Mouse (Mus musculus) olfactory bulb, adult 2 months (tissue): ENCODE measurements around the gene Brf1. TPM values are rescaled to one million over a fixed set of nuclear protein-coding genes. Genes with fewer than 3 reads are reported as not detected.

ENCODE experiments used
- H3K27ac ChIP-seq: fragments of 200-500 bp; 2 replicates; pipeline ENCODE4 v1.5.1; 2012; ENCODE audit warnings: low read depth, low read length; ENCODE audit not compliant: insufficient read depth
- H3K4me1 ChIP-seq: fragments of 200-500 bp; 2 replicates; pipeline ENCODE4 v1.6.1; 2012; ENCODE audit warnings: low read length; ENCODE audit not compliant: control insufficient read depth, insufficient read depth
- H3K4me3 ChIP-seq: fragments of 200-500 bp; 2 replicates; pipeline ENCODE4 v1.5.1; 2012; ENCODE audit warnings: mild to moderate bottlenecking, low read depth, low read length, moderate library complexity; ENCODE audit not compliant: insufficient read depth
- CTCF ChIP-seq: fragments of 200-500 bp; IDR thresholded peaks from 2 replicates; pipeline ENCODE4 v1.5.1; 2012; ENCODE audit warnings: low read depth, mild to moderate bottlenecking, low read length, moderate library complexity; ENCODE audit not compliant: insufficient read depth
- POLR2A ChIP-seq: fragments of 200-500 bp; IDR thresholded peaks from 2 replicates; pipeline ENCODE4 v1.6.1; 2012; ENCODE audit warnings: mild to moderate bottlenecking, low read depth, low read length, moderate library complexity; ENCODE audit not compliant: insufficient read depth
- WGBS: fragments of 180-500 bp; shearing (Covaris S2); methylation state at CpG from one replicate; pipeline ENCODE4 v1.1.7; 2018; 5-methylcytosine and 5-hydroxymethylcytosine counted together
- polyA plus RNA-seq: library from polyadenylated mRNA; stranded (reverse); fragments of >200 nt; gene quantifications from 2 replicates; pipeline ENCODE4 v1.2.4, GENCODE M21; 2012; ENCODE audit warnings: low replicate concordance; ENCODE audit not compliant: missing spikeins, insufficient read depth, insufficient read length

Brf1 gene
- polyA plus RNA-seq, 1 experiment = not detected

- H3K27ac ChIP-seq = no peak overlapping the region
- WGBS = 89% methylated on average over 2 of the region's 2 CpGs
- peaks cover 22% of the 10 kb centered on the region for H3K4me1 ChIP-seq
- no peak overlapping the region for H3K4me3 ChIP-seq
- no peak for TF ChIP-seq POLR2A
- no peak for TF ChIP-seq CTCF
These were observed 34.6 kb upstream of the Brf1 start for GRCm38 (mm10) chr12:113035093-113035492.

DNA sequence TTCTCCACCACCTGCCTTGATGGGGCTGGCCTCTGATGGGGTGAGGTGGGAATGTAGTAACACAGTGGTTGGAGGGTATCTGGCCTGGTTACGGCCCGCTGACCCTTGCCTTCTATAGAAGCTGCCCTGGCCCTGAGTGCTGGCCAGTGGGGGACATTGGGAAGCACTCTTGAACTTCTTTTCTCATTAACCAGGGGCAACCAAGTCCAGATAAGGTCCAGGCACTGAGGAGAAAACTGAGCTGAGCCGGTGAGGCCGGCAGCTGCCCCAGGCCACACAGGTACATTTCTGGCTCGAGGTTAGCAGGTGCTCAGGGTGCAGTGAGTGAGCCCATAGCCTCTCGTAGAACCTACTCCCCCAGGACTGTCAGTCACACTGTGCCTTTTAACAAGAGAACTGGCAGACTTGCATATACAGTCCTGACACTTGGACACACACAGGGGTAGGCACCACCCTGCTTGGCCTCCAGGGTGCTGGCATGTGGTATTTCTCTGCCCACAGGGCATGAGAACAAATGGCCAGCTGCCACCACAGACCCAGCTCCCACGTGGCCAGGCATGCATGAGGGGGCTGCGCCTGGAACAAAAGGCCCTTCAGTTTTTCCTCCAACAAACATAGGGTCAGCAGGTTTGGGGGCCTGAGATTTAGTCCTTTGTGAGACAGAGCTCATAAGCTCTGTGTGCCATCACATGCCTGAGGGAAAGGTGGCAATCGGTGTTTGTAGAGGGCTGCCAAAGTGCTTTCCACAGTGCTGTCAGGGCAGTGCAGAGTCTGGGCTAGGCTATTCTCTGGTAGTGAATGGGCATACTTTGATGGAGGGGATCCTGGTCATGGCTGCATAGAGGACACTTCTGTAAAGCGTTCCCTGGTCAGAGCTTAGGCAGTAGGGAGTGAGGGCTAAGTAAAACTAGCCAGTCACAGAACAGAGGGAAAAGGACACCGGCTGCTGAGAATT lies 32.1 kb upstream of the Brf1 start:
- TF ChIP-seq POLR2A = no peak
- H3K4me3 ChIP-seq = no peak overlapping the region
- peaks cover 34% of the 10 kb centered on the region for H3K4me1 ChIP-seq
- H3K27ac ChIP-seq = no peak overlapping the region; the same call in 1 of the 2 replicates
- 57% methylated on average over 11 of the region's 11 CpGs for WGBS

DNA sequence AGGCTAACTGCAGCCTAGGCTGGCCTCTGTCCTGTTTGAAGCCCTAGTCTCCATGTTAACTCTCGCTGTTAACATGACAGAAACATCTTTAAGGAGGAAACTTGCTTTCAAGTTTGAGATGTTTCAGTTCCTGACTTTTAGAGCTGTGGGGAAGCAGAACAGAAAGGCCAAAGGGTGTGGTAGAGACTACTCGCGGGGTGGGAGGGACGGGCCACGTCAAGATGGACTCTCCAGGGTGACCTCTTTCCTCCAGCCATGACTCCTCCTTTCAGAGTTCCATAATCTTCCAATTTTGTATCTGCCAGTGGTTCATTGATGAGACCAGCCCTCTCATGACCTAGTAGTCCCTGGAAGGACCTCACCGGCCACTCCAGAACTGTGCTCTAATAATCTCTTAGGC lies 30.9 kb upstream of the Brf1 start:
- H3K4me1 ChIP-seq = peaks cover 34% of the 10 kb centered on the region
- H3K4me3 ChIP-seq = no peak overlapping the region
- TF ChIP-seq POLR2A = no peak
- no peak for TF ChIP-seq CTCF
- no peak overlapping the region for H3K27ac ChIP-seq
- WGBS = 76% methylated on average over 6 of the region's 6 CpGs

GRCm38 (mm10) chr12:113030993-113031392 lies 30.5 kb upstream of the Brf1 start:
- H3K4me3 ChIP-seq = no peak overlapping the region
- WGBS = 83% methylated on average over 9 of the region's 9 CpGs
- no peak for TF ChIP-seq CTCF
- no peak for TF ChIP-seq POLR2A
- H3K27ac ChIP-seq = no peak overlapping the region
- peaks cover 34% of the 10 kb centered on the region for H3K4me1 ChIP-seq

DNA sequence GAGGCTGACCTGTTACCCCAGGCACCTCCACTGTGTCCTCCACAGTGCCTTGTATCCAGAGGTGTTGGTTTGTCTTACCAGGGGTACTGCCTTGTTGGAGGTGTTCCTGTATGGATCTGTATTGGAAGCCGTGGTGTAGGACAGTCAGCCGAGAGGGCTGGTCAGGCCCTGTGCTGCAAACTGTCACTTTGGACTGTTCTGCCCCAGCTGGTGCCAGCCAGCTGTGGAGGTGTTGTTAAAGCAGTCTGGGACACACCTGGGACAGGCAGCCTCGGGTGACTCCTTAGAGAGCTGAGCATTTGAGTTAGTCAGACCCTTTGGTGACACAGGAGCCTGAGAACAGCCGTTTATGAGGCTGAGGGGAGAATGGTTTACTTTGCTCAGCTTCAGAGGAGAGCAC lies 29.5 kb upstream of the Brf1 start:
- TF ChIP-seq POLR2A (no peak), CTCF (no peak)
- 70% methylated on average over 4 of the region's 4 CpGs for WGBS
- Histone ChIP-seq H3K4me1 (peaks cover 34% of the 10 kb centered on the region), H3K4me3 (no peak overlapping the region), H3K27ac (no peak overlapping the region)

GRCm38 (mm10) chr12:113028898-113029297 lies 28.4 kb upstream of the Brf1 start:
- 60% methylated on average over 9 of the region's 9 CpGs for WGBS
- Histone ChIP-seq H3K4me1 (peaks cover 34% of the 10 kb centered on the region), H3K27ac (no peak overlapping the region), H3K4me3 (no peak overlapping the region)
- no peak for TF ChIP-seq POLR2A
- TF ChIP-seq CTCF = no peak

DNA sequence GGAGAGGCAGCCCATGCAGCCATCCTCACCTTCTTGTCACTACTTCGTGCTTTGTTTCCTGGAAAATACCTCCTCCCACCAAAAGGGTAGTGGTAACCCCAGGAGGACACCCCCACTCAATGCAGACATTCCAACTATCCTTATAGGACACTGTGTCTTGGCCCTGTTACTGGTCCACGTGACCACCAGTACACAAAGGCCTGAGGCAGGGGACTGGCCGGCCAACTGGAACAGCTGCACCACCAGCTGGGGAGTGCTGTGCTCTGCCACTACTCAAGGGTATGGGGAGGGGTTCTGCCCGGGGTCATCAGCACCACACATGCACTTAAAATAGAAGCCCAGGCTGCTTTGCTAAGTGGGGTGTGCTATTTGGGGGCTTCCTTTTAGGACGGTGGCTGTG lies 27.6 kb upstream of the Brf1 start:
- H3K4me3 ChIP-seq = no peak overlapping the region
- TF ChIP-seq CTCF (no peak), POLR2A (no peak)
- no peak overlapping the region for H3K27ac ChIP-seq
- 36% methylated on average over 5 of the region's 5 CpGs for WGBS
- peaks cover 32% of the 10 kb centered on the region for H3K4me1 ChIP-seq

- TF ChIP-seq CTCF (no peak), POLR2A (no peak)
- WGBS = 89% methylated on average over 2 of the region's 2 CpGs
- Histone ChIP-seq H3K4me1 (peaks cover 26% of the 10 kb centered on the region), H3K27ac (no peak overlapping the region), H3K4me3 (no peak overlapping the region)
These were observed 27.0 kb upstream of the Brf1 start for GRCm38 (mm10) chr12:113027495-113027894.

- Histone ChIP-seq H3K27ac (no peak overlapping the region), H3K4me3 (no peak overlapping the region), H3K4me1 (peaks cover 19% of the 10 kb centered on the region)
- WGBS = 100% methylated on average over 1 of the region's 1 CpGs
- TF ChIP-seq CTCF = no peak
- TF ChIP-seq POLR2A = no peak
These were observed 26.1 kb upstream of the Brf1 start for GRCm38 (mm10) chr12:113026557-113026956.
